Mouse (Mus musculus): ENCODE results near the gene Wiz. TPM values are rescaled to one million over a fixed set of nuclear protein-coding genes. Genes with fewer than 3 reads are reported as not detected.

Gene Wiz
- polyA plus RNA-seq, 2 experiments = 36.0 to 63.8 TPM

DNA sequence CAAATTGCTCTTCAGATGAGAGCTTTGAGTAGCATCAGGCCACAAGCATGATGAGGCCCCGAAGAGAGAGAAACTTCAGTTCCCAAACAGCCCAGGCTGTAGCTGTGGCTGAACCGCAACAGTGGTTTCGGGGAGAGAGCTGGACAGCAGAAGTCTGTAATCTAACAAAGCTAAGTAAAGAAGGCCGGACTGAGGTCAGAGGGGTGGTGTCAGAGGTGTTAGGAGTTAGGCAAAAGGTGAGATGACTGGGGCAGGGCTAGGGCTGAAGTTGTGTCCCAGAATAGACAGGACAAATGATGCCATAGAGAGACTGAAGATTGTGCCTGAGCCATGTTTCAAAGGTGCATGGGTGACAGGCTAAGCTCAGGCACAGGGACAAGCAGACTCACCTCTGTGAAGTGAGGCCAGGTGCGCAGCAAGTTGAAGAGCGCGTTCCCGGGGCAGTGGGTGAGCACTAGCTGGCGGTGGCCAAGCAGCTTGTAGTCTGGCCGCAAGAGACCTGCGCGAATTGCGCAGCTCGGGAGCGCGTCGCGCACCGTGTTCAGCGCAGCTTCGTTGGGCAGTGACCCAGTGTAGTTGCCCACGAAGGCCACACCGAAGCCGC is 26.3 kb upstream of the Wiz start:
- ATAC-seq (ENCODE audit: low FRiP score, low read depth) (no peak), DNase-seq (ENCODE audit: low spot score) (no peak)
- Histone ChIP-seq H3K4me3 (replicated peaks; ENCODE audit: low read length) (no peak overlapping the region), H3K4me1 (ENCODE audit: control insufficient read depth, insufficient read depth, low read length) (no peaks in the 10 kb centered on the region), H3K36me3 (ENCODE audit: control insufficient read depth, insufficient read depth, low read length) (no peaks in the 10 kb centered on the region), H3K27ac (replicated peaks; ENCODE audit: low read depth, low read length) (no peak overlapping the region), H3K27me3 (ENCODE audit: control insufficient read depth, insufficient read depth, low read length) (peaks cover 6% of the 10 kb centered on the region; the same call in 1 of the 2 replicates), H3K4me2 (replicated peaks; ENCODE audit: low read depth, low read length, severe bottlenecking) (no peak overlapping the region), H3K9me3 (ENCODE audit: control insufficient read depth, low read length) (no peaks in the 10 kb centered on the region), H3K9ac (ENCODE audit: low read depth, low read length, severe bottlenecking) (no peak overlapping the region)
- 41% methylated on average over 24 of the region's 24 CpGs for WGBS
- TF ChIP-seq POLR2A (IDR thresholded peaks at IDR 0.05; ENCODE audit: borderline replicate concordance, extremely low read depth, insufficient read depth, insufficient read length) = no peak

DNA sequence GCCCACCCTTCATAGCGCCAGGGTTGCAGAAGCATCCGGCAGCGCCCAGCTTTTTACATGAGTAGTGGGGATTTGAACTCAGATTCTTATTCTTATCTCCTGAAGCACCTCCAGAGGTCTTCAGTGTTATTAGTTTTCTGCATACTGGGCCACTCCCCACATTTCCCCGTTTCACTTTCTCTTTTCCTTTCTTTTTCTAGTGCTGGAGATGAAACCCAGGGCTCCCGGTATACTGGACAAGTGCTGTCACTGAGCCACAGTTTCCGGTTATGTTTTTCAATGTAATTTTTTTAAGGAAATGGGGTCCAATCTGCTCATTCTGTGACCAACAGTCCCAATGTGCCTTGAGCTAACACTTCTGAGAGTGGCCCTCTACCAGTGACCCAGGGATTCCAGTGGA is 22.7 kb upstream of the Wiz start:
- DNase-seq (ENCODE audit: low spot score) (no peak), ATAC-seq (ENCODE audit: low FRiP score, low read depth) (no peak)
- Histone ChIP-seq H3K4me3 (replicated peaks; ENCODE audit: low read length) (no peak overlapping the region), H3K36me3 (ENCODE audit: control insufficient read depth, insufficient read depth, low read length) (no peaks in the 10 kb centered on the region), H3K4me1 (ENCODE audit: control insufficient read depth, insufficient read depth, low read length) (no peaks in the 10 kb centered on the region), H3K27ac (replicated peaks; ENCODE audit: low read depth, low read length) (no peak overlapping the region), H3K4me2 (replicated peaks; ENCODE audit: low read depth, low read length, severe bottlenecking) (no peak overlapping the region), H3K27me3 (ENCODE audit: control insufficient read depth, insufficient read depth, low read length) (peaks cover 6% of the 10 kb centered on the region; the same call in 1 of the 2 replicates), H3K9me3 (ENCODE audit: control insufficient read depth, low read length) (no peaks in the 10 kb centered on the region), H3K9ac (ENCODE audit: low read depth, low read length, severe bottlenecking) (no peak overlapping the region)
- 87% methylated on average over 6 of the region's 6 CpGs for WGBS
- TF ChIP-seq POLR2A (IDR thresholded peaks at IDR 0.05; ENCODE audit: borderline replicate concordance, extremely low read depth, insufficient read depth, insufficient read length) = no peak

DNA sequence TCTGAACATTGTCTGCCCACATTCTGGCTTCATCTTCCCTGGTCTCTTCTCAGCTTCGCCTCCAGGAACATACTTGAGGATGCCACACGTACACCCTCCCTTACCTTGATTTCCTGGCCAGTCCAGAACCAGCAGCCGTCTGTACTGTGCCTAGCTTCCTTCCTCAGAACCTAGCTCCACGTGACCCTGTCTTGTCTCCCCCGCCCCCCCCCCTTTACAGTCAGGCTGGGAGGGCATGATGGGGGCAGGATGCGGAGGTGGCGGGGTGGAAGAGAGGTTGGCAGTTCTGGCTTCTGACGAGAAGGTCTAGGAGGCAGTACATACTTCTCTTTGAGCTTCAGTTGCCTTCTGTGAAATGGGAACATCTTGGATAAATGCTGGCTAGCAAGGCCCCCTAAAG is 14.2 kb upstream of the Wiz start, which contains the start of gene Rasal3:
Gene Rasal3, minus strand, starts transcription at position 167 of the 400 bp plus-strand sequence.
- ATAC-seq (ENCODE audit: low FRiP score, low read depth) = no peak

DNA sequence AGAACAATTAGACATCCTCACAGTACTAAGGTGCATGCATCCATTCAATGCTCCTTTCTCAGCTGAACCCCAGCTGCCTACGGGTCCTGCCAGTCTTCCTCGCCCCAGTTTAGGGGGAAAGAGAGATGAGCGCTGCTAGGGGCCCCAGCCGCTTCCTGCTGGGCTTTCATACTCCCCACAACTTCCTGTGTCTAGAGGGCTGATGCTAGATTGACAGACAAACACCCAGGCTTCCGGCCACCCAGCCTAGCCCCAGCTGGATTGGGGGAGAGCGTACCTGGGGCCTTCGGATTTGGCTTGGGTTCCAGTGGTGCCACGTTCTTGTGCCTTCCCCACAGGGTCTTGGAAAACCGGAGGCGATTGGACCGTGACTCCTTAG is 13.5 kb upstream of the Wiz start:
- ATAC-seq (ENCODE audit: low FRiP score, low read depth) (no peak), DNase-seq (ENCODE audit: low spot score) (no peak)
- no peak overlapping the region for H3K4me2 ChIP-seq (replicated peaks; ENCODE audit: low read depth, low read length, severe bottlenecking)
- H3K9ac ChIP-seq (ENCODE audit: low read depth, low read length, severe bottlenecking) = no peak overlapping the region
- no peak overlapping the region for H3K4me3 ChIP-seq (replicated peaks; ENCODE audit: low read length)
- H3K4me1 ChIP-seq (ENCODE audit: control insufficient read depth, insufficient read depth, low read length) = no peaks in the 10 kb centered on the region
- H3K36me3 ChIP-seq (ENCODE audit: control insufficient read depth, insufficient read depth, low read length) = no peaks in the 10 kb centered on the region
- no peaks in the 10 kb centered on the region for H3K9me3 ChIP-seq (ENCODE audit: control insufficient read depth, low read length)
- 82% methylated on average over 11 of the region's 11 CpGs for WGBS
- no peak for TF ChIP-seq POLR2A (IDR thresholded peaks at IDR 0.05; ENCODE audit: borderline replicate concordance, extremely low read depth, insufficient read depth, insufficient read length)
- no peak overlapping the region for H3K27ac ChIP-seq (replicated peaks; ENCODE audit: low read depth, low read length)
- peaks cover 12% of the 10 kb centered on the region for H3K27me3 ChIP-seq (ENCODE audit: control insufficient read depth, insufficient read depth, low read length)

More for the DNA sequence above, 14.2 kb upstream of the Wiz start, which contains the start of gene Rasal3:
- Histone ChIP-seq H3K4me1 (ENCODE audit: control insufficient read depth, insufficient read depth, low read length) (no peaks in the 10 kb centered on the region), H3K27me3 (ENCODE audit: control insufficient read depth, insufficient read depth, low read length) (peaks cover 6% of the 10 kb centered on the region; the same call in 1 of the 2 replicates), H3K4me3 (replicated peaks; ENCODE audit: low read length) (no peak within 1 kb of the TSS), H3K9me3 (ENCODE audit: control insufficient read depth, low read length) (no peaks in the 10 kb centered on the region), H3K9ac (ENCODE audit: low read depth, low read length, severe bottlenecking) (no peak within 1 kb of the TSS), H3K36me3 (ENCODE audit: control insufficient read depth, insufficient read depth, low read length) (no peaks in the 10 kb centered on the region), H3K4me2 (replicated peaks; ENCODE audit: low read depth, low read length, severe bottlenecking) (no peak within 1 kb of the TSS), H3K27ac (replicated peaks; ENCODE audit: low read depth, low read length) (no peak within 1 kb of the TSS)
- WGBS = 72% methylated on average over 8 of the region's 8 CpGs
- no peak for TF ChIP-seq POLR2A (IDR thresholded peaks at IDR 0.05; ENCODE audit: borderline replicate concordance, extremely low read depth, insufficient read depth, insufficient read length)
- no peak for DNase-seq (ENCODE audit: low spot score)

DNA sequence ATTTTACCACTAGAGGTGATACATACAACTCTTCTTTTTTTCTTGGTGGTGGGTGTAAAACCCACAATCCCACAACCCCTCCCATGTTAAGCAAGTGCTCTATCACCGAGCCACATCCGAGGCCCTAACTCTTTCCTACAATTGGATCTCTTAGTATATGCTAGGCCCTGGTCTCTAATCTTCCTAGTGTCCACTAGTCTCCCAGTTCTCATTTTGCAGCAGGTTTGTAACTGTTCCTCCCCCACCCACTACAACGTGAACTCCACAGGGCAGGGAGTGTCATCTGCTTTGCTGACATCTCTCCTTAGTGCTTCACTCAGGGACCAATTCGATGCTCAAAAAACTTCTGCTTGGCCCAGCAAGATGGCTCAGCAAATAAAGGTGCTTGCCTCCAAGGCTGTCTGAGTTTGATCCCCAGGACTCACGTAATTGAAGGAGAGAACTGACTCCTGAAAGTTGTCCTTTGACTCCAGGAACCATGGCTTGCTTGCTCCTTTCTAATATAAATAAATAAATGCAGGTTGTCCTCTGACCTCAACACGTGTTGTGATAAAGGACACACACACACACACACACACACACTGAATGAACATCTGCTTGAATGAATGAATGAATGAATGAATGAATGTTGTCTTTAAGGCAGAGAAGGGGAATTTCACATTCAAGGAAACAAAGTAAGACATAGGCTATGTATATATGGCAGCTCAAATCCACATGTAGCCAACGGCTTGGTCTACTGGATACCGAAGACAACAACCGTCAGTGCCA is 13.0 kb upstream of the Wiz start:
- WGBS = 79% methylated on average over 9 of the region's 9 CpGs
- H3K9ac ChIP-seq (ENCODE audit: low read depth, low read length, severe bottlenecking) = no peak overlapping the region
- H3K4me3 ChIP-seq (replicated peaks; ENCODE audit: low read length) = no peak overlapping the region
- ATAC-seq (ENCODE audit: low FRiP score, low read depth) (no peak), DNase-seq (ENCODE audit: low spot score) (no peak)
- no peaks in the 10 kb centered on the region for H3K4me1 ChIP-seq (ENCODE audit: control insufficient read depth, insufficient read depth, low read length)
- no peak for TF ChIP-seq POLR2A (IDR thresholded peaks at IDR 0.05; ENCODE audit: borderline replicate concordance, extremely low read depth, insufficient read depth, insufficient read length)
- H3K4me2 ChIP-seq (replicated peaks; ENCODE audit: low read depth, low read length, severe bottlenecking) = no peak overlapping the region
- no peaks in the 10 kb centered on the region for H3K9me3 ChIP-seq (ENCODE audit: control insufficient read depth, low read length)
- H3K27ac ChIP-seq (replicated peaks; ENCODE audit: low read depth, low read length) = no peak overlapping the region
- H3K27me3 ChIP-seq (ENCODE audit: control insufficient read depth, insufficient read depth, low read length) = peaks cover 18% of the 10 kb centered on the region
- no peaks in the 10 kb centered on the region for H3K36me3 ChIP-seq (ENCODE audit: control insufficient read depth, insufficient read depth, low read length)

Measured in limb, embryonic 14.5 days (tissue).